Mouse (Mus musculus) testis, adult 2 months (tissue): ENCODE measurements around the gene Slc11a2. TPM values are rescaled to one million over a fixed set of nuclear protein-coding genes. Genes with fewer than 3 reads are reported as not detected.
A peak's percentile ranks its signal among the peaks of the same experiment; 100 is the strongest.

Experiments
- H3K27ac ChIP-seq: fragments of 200-500 bp; 2 replicates; pipeline ENCODE4 v1.5.1; 2012; ENCODE audit warnings: low read depth, low read length; ENCODE audit not compliant: control insufficient read depth, insufficient read depth
- H3K27me3 ChIP-seq: fragments of 200-500 bp; 2 replicates; pipeline ENCODE4 v1.6.1; 2012; ENCODE audit warnings: mild to moderate bottlenecking, low read length, moderate library complexity; ENCODE audit not compliant: control insufficient read depth, insufficient read depth
- H3K36me3 ChIP-seq: fragments of 200-500 bp; 2 replicates; pipeline ENCODE4 v1.6.1; 2012; ENCODE audit warnings: mild to moderate bottlenecking, low read length; ENCODE audit not compliant: control insufficient read depth, insufficient read depth
- H3K4me1 ChIP-seq: fragments of 200-500 bp; 2 replicates; pipeline ENCODE4 v1.6.1; 2012; ENCODE audit warnings: low read length; ENCODE audit not compliant: control insufficient read depth, insufficient read depth
- H3K4me3 ChIP-seq: fragments of 200-500 bp; 2 replicates; pipeline ENCODE4 v1.5.1; 2012; ENCODE audit warnings: low read depth, mild to moderate bottlenecking, low read length, moderate library complexity, mixed read lengths; ENCODE audit not compliant: control insufficient read depth
- CTCF ChIP-seq: fragments of 200-500 bp; IDR thresholded peaks from 2 replicates; pipeline ENCODE4 v1.5.1; 2012; ENCODE audit warnings: low read depth, mild to moderate bottlenecking, inconsistent platforms, low read length, moderate library complexity; ENCODE audit not compliant: control insufficient read depth, insufficient read depth, insufficient replicate concordance
- POLR2A ChIP-seq: fragments of 200-500 bp; IDR thresholded peaks from 2 replicates; pipeline ENCODE4 v1.6.1; 2012; ENCODE audit warnings: low read depth, mild to moderate bottlenecking, inconsistent platforms, low read length, moderate library complexity; ENCODE audit not compliant: control insufficient read depth
- polyA plus RNA-seq: library from polyadenylated mRNA; depleted of rRNA; stranded (reverse); fragments of >200 nt; gene quantifications from 2 replicates; pipeline ENCODE4 v1.2.3, GENCODE M21; 2012; rRNA removed

Slc11a2 gene
- 29.3 and 38.4 TPM in 2 replicates for polyA plus RNA-seq

DNA sequence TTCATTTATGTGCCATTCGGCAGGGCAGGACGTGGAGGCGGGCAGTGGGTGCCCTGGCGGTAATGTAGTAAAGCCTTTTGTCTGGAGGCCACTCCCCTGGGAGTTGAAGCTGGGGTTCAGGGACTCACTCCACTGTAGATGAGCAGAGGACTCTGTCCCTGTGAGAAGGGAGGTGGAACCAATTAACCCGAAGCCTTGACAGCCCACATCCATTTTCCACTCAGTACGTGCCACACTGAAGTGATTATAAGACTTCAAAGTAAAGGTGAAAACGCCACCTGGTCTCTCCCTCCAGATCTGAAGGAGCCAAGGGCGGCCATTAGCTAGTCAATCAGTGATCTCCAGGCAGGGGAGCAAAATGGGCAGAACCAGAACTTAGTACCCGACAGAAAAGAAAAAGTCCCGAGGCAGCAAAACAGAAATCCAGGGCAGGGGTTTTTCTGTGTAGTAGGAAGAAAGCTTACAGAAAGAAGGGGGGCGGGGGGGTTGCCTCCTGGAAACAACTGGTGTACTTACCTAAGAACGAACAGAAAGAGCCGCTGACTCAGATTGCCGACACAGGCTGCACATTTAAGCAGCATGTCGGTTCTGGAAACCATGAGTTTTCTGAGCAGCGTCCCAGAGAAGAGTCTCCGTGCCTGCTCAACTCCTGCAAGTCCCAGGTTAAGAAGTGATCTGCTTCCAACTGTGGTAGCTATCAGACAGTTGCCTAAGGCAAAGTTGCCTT is at the start of gene Slc11a2:
Slc11a2 (minus strand) TSS at position 677 of the 727 bp plus-strand sequence.
- H3K27me3 ChIP-seq: no peaks in the 10 kb centered on the region
- H3K27ac ChIP-seq: peak within 1 kb of the TSS; percentile 51
- no peaks in the 10 kb centered on the region for H3K36me3 ChIP-seq
- H3K4me3 ChIP-seq: peak within 1 kb of the TSS; percentile 19; the same call in 1 of the 2 replicates
- H3K4me1 ChIP-seq: peaks cover 17% of the 10 kb centered on the region
- TF ChIP-seq POLR2A (no peak), CTCF (no peak)

DNA sequence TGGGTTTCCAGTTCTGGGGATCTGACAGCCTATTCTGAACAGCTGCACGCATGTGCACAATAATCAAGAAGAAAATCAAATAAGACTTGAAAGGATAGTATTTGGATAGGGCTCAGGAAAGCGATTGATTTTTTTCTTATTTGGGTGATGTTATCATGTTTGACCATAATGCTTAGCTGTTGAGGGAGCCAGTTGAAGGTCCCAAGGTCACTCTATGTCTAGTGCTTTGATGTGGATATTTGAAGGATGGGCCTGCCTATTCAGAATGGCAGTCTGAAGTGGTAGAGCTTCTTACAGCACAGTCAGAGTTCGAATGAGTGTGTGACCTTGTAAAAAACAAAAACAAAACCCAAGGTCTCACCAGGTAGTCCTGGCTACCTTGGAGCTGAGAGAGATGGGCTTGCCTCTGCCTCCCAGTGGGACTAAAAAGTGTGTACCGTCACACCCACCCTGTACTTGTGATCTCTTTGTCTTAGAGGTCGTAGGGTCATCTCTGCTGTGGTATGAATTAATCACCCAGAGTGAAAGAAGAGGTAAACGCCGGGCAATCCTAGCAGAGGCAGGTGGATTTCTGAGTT is 49.1 kb upstream of the Slc11a2 start:
- Histone ChIP-seq H3K27me3 (no peaks in the 10 kb centered on the region), H3K27ac (no peak overlapping the region), H3K36me3 (peaks cover 1% of the 10 kb centered on the region; the same call in 1 of the 2 replicates), H3K4me3 (no peak overlapping the region), H3K4me1 (peaks cover 3% of the 10 kb centered on the region)
- no peak for TF ChIP-seq CTCF
- TF ChIP-seq POLR2A: no peak

DNA sequence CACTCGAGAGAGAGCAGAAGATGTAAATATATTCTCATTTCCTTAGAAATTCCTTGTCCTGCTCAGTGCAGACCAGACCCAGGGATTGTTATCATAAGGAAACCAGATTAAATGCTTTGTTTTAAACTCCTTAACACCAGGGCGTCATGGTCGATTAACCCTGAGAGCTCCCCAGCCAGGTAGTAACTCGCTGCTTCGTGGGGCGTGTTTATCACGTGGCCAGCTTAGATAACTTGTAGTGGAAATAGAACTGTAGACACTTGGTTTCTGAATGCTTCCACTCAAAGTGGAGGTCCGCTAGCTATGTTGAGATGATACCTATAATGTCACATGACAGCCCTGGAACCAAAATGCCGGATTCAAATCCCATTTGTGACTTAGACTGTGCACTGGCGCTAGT is 45.2 kb upstream of the Slc11a2 start:
- H3K4me3 ChIP-seq: no peak overlapping the region
- H3K27me3 ChIP-seq: no peaks in the 10 kb centered on the region
- H3K27ac ChIP-seq: no peak overlapping the region
- peaks cover 7% of the 10 kb centered on the region for H3K4me1 ChIP-seq
- no peak for TF ChIP-seq POLR2A
- TF ChIP-seq CTCF: no peak
- no peaks in the 10 kb centered on the region; the same call in 1 of the 2 replicates for H3K36me3 ChIP-seq

DNA sequence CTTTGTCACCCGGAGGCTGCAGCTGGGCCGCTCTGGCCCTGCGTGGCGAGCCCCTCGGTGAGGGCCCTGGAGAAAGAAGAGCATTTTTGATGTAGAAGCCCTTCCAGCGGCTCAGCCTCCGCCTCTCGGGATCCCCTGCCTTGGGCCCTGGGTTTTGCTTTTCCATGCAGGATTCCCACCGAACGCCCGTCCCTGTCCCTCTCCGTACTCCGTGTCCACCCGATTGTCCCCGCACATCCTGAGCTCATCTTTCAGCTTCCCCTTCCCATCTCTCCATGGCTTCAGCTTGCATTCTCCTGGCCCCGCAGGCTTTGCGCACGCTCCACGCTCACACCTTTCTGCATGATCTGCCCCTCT is 44.3 kb upstream of the Slc11a2 start:
- H3K4me1 ChIP-seq: peaks cover 7% of the 10 kb centered on the region
- H3K27me3 ChIP-seq: no peaks in the 10 kb centered on the region
- no peaks in the 10 kb centered on the region for H3K36me3 ChIP-seq
- H3K4me3 ChIP-seq: peak overlapping the region; percentile 96
- TF ChIP-seq CTCF (no peak), POLR2A (no peak)
- H3K27ac ChIP-seq: peak overlapping the region; percentile 90

DNA sequence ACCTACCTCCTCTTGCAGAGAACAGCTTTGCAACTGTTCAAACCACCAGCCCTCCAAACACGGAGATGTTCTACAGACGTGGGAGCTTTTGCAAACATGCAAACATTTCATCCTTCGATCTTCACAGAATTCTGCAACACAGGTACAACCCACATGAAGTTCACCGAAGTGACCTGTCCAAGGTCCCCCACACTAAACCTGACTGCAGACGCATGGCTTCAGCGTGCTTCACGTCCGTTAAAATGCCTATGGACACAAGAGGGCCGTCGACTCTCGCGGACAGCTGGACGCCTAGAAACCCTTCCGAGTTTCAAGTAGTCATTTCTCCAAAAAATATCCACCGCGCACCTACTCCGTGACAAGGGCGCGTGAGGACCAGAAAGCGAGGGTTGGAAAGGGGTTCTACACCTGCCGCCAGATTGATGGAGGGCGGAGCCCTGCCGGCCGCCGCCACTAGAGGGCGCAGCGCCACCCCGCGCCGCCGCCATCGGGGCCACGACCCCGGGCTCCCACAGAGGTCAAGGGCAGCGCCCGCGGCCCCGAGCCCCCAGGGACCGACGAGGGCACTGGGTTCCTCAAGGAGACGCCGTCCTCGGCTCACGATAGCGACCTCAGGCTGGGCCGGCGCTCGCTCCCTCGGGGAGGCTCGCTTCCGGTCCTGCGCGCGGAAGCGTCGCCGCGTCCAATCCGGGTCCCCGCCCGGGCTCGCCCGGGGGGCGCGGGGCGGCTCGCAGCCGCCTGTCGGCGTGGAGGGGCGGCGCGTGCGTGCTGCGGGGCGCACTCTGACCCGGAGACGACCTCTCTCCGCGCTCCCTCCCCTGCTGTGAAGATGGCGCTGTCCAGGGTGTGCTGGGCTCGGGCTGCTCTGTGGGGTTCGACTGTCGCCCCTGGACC is 43.7 kb upstream of the Slc11a2 start, which contains the start of gene Letmd1:
Letmd1 (plus strand) TSS at position 729 of the 894 bp plus-strand sequence.
- Histone ChIP-seq H3K4me1 (peaks cover 7% of the 10 kb centered on the region), H3K27me3 (no peaks in the 10 kb centered on the region), H3K36me3 (no peaks in the 10 kb centered on the region), H3K4me3 (peak within 1 kb of the TSS; percentile 96), H3K27ac (peak within 1 kb of the TSS; percentile 90)
- TF ChIP-seq CTCF (peak; percentile 86), POLR2A (peak; percentile 75)

DNA sequence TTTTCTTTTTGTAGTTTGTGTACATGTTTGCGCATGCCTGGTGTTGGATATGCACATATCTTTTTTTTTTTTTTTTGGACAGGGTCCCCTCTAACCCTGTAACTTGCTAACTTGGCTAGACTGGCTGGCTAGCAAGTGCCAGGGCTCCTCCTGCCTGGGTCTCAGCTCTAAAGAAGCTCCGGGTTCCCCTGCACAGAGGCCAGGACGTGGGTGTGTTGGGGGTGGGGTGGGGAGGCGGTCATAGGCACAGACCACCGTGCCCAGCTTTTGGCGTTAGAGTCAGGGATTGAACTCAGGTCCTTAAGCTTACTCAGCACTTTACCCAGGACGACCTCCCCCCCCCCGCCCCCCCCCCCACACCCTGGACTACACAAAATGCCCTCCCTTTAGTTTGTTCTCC is 42.9 kb upstream of the Slc11a2 start:
- Histone ChIP-seq H3K27me3 (no peaks in the 10 kb centered on the region), H3K4me3 (peak overlapping the region; percentile 96), H3K36me3 (no peaks in the 10 kb centered on the region), H3K27ac (no peak overlapping the region), H3K4me1 (peaks cover 7% of the 10 kb centered on the region)
- TF ChIP-seq POLR2A (no peak), CTCF (no peak)

DNA sequence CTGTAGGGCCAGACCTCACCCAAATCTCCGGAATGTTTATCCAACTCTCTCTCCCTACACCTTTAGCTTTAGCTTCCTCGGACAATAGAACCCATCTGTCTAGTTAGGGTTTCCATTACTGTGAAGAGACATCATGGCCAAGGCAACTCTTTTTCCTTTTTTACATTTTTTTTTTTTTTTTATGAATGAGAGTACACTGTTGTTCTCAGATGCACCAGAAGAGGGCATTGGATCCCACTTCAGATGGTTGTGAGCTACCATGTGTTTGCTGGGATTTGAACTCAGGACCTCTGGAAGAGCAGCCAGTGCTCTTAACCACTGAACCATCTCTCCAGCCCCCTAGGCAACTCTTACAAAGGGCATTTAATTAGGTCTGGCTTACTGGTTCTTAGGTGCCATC is 40.6 kb upstream of the Slc11a2 start:
- no peak overlapping the region for H3K4me3 ChIP-seq
- TF ChIP-seq POLR2A (no peak), CTCF (no peak)
- no peaks in the 10 kb centered on the region for H3K27me3 ChIP-seq
- H3K27ac ChIP-seq: no peak overlapping the region
- no peaks in the 10 kb centered on the region for H3K36me3 ChIP-seq
- H3K4me1 ChIP-seq: peaks cover 14% of the 10 kb centered on the region
